Mouse (Mus musculus) lung, postnatal 0 days (tissue): ENCODE results near the gene Mok.

Experiments
- CTCF ChIP-seq: IDR thresholded peaks from 2 replicates; pipeline ENCODE4 v1.5.1; 2016; ENCODE audit warnings: antibody characterized with exemption, mild to moderate bottlenecking
- EP300 ChIP-seq: IDR thresholded peaks from 2 replicates; pipeline ENCODE4 v1.6.1; 2016; ENCODE audit warnings: antibody characterized with exemption, mild to moderate bottlenecking, control low read depth

- TF ChIP-seq CTCF = no peak
- no peak for TF ChIP-seq EP300
Measured at GRCm38 (mm10) chr12:110801876-110802464, 38.8 kb downstream of the Mok start.
